Mouse (Mus musculus): Measurements from ENCODE around the gene Ccdc57. TPM values are rescaled to one million over a fixed set of nuclear protein-coding genes. Genes with fewer than 3 reads are reported as not detected.
A peak's percentile ranks its signal among the peaks of the same experiment; 100 is the strongest.

Gene Ccdc57
- polyA plus RNA-seq, 1 experiment from 2014 or later, result 7.0 TPM

- no peaks in the 10 kb centered on the region for H3K27me3 ChIP-seq (ENCODE audit: control insufficient read depth, insufficient read depth, low read length)
- ATAC-seq (ENCODE audit: low FRiP score, low TSS enrichment) (no peak), DNase-seq (no peak)
- H3K27ac ChIP-seq (replicated peaks; ENCODE audit: low read depth, low read length), result no peak overlapping the region
- no peak overlapping the region for H3K4me3 ChIP-seq (replicated peaks; ENCODE audit: low read depth, low read length)
- no peak overlapping the region for H3K4me2 ChIP-seq (ENCODE audit: low read length)
- H3K9ac ChIP-seq (replicated peaks; ENCODE audit: low read length), result no peak overlapping the region
- H3K36me3 ChIP-seq (ENCODE audit: control insufficient read depth, insufficient read depth, low read length), result no peaks in the 10 kb centered on the region
- 96% methylated on average over 4 of the region's 4 CpGs for WGBS
- H3K9me3 ChIP-seq (ENCODE audit: control insufficient read depth, low read length), result no peaks in the 10 kb centered on the region
- no peaks in the 10 kb centered on the region for H3K4me1 ChIP-seq (ENCODE audit: control insufficient read depth, insufficient read depth, low read length)
These were observed 1.2 kb downstream of the Ccdc57 start for GRCm38 (mm10) chr11:120931479-120931878.

DNA sequence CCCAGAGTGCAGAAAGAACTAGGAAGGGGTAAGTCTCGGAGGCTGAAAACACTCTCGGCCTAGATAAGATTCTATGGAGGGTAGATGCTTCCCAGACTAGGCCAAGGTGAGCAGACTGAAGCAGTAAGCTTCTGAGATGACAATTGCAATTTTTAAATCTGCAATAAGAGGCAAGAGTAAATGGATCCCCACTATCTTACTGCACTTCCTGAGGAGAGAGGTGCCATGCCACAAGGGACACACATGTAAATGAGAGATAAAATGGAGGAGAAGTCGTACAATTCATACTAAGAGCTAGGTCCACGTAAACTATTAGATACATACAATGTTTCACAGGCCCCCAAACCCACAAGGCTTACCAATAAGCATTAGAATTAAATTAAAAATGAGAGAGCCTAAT is 4.2 kb downstream of the Ccdc57 start:
- 92% methylated on average over 4 of the region's 4 CpGs for WGBS
- Histone ChIP-seq H3K4me2 (ENCODE audit: low read length) (no peak overlapping the region), H3K4me1 (ENCODE audit: control insufficient read depth, insufficient read depth, low read length) (no peaks in the 10 kb centered on the region), H3K4me3 (replicated peaks; ENCODE audit: low read depth, low read length) (no peak overlapping the region), H3K27me3 (ENCODE audit: control insufficient read depth, insufficient read depth, low read length) (no peaks in the 10 kb centered on the region), H3K9ac (replicated peaks; ENCODE audit: low read length) (no peak overlapping the region), H3K36me3 (ENCODE audit: control insufficient read depth, insufficient read depth, low read length) (0 out of 2 replicates have a peak, but pooled peaks cover 2% of the 10 kb centered on the region), H3K9me3 (ENCODE audit: control insufficient read depth, low read length) (no peaks in the 10 kb centered on the region), H3K27ac (replicated peaks; ENCODE audit: low read depth, low read length) (no peak overlapping the region)
- no peak for DNase-seq
- ATAC-seq (ENCODE audit: low FRiP score, low TSS enrichment), result no peak

- H3K27ac ChIP-seq (replicated peaks; ENCODE audit: low read depth, low read length), result no peak overlapping the region
- DNase-seq, result no peak
- no peaks in the 10 kb centered on the region for H3K27me3 ChIP-seq (ENCODE audit: control insufficient read depth, insufficient read depth, low read length)
- WGBS, result 97% methylated on average over 3 of the region's 3 CpGs
- H3K4me3 ChIP-seq (replicated peaks; ENCODE audit: low read depth, low read length), result no peak overlapping the region
- peaks cover 26% of the 10 kb centered on the region for H3K36me3 ChIP-seq (ENCODE audit: control insufficient read depth, insufficient read depth, low read length)
- H3K9me3 ChIP-seq (ENCODE audit: control insufficient read depth, low read length), result no peaks in the 10 kb centered on the region
- H3K4me1 ChIP-seq (ENCODE audit: control insufficient read depth, insufficient read depth, low read length), result no peaks in the 10 kb centered on the region
- no peak for ATAC-seq (ENCODE audit: low FRiP score, low TSS enrichment)
- no peak overlapping the region for H3K4me2 ChIP-seq (ENCODE audit: low read length)
- no peak overlapping the region for H3K9ac ChIP-seq (replicated peaks; ENCODE audit: low read length)
These were observed 10.1 kb downstream of the Ccdc57 start for GRCm38 (mm10) chr11:120922528-120922927.

- Histone ChIP-seq H3K27ac (replicated peaks; ENCODE audit: low read depth, low read length) (no peak overlapping the region), H3K4me2 (ENCODE audit: low read length) (no peak overlapping the region), H3K4me1 (ENCODE audit: control insufficient read depth, insufficient read depth, low read length) (no peaks in the 10 kb centered on the region), H3K9ac (replicated peaks; ENCODE audit: low read length) (no peak overlapping the region), H3K9me3 (ENCODE audit: control insufficient read depth, low read length) (no peaks in the 10 kb centered on the region), H3K27me3 (ENCODE audit: control insufficient read depth, insufficient read depth, low read length) (no peaks in the 10 kb centered on the region), H3K36me3 (ENCODE audit: control insufficient read depth, insufficient read depth, low read length) (peaks cover 34% of the 10 kb centered on the region), H3K4me3 (replicated peaks; ENCODE audit: low read depth, low read length) (no peak overlapping the region)
- WGBS, result 95% methylated on average over 5 of the region's 5 CpGs
- no peak for ATAC-seq (ENCODE audit: low FRiP score, low TSS enrichment)
- no peak for DNase-seq
These were observed 14.9 kb downstream of the Ccdc57 start for GRCm38 (mm10) chr11:120917756-120918155.

DNA sequence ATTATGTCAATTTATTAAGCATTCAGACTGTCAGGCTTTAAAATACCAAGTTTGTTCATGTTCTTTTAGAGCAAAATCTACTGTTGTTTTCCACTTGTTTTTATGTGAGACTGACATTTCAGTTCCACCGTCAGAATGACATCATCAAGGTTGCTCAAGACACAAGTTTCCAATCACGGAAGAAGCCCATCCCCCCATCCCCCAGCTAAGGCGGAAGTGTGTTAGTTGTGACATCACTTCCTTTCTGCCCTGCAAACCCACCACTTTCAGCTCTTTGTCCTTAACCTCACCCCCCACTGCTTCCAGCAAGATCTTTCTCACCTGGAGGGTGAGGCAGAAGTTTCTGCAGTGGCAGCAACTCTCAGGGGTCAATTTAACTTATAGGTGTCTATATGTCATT is 16.2 kb downstream of the Ccdc57 start:
- Histone ChIP-seq H3K4me3 (replicated peaks; ENCODE audit: low read depth, low read length) (no peak overlapping the region), H3K36me3 (ENCODE audit: control insufficient read depth, insufficient read depth, low read length) (peaks cover 34% of the 10 kb centered on the region), H3K4me2 (ENCODE audit: low read length) (no peak overlapping the region), H3K9me3 (ENCODE audit: control insufficient read depth, low read length) (no peaks in the 10 kb centered on the region), H3K27me3 (ENCODE audit: control insufficient read depth, insufficient read depth, low read length) (no peaks in the 10 kb centered on the region), H3K27ac (replicated peaks; ENCODE audit: low read depth, low read length) (no peak overlapping the region), H3K9ac (replicated peaks; ENCODE audit: low read length) (no peak overlapping the region), H3K4me1 (ENCODE audit: control insufficient read depth, insufficient read depth, low read length) (no peaks in the 10 kb centered on the region)
- WGBS, result 88% methylated on average over 3 of the region's 3 CpGs
- DNase-seq (no peak), ATAC-seq (ENCODE audit: low FRiP score, low TSS enrichment) (no peak)

GRCm38 (mm10) chr11:120913796-120914195 is 18.9 kb downstream of the Ccdc57 start:
- 95% methylated on average over 4 of the region's 4 CpGs for WGBS
- ATAC-seq (ENCODE audit: low FRiP score, low TSS enrichment) (no peak), DNase-seq (no peak)
- no peaks in the 10 kb centered on the region for H3K27me3 ChIP-seq (ENCODE audit: control insufficient read depth, insufficient read depth, low read length)
- H3K9ac ChIP-seq (replicated peaks; ENCODE audit: low read length), result no peak overlapping the region
- no peaks in the 10 kb centered on the region for H3K4me1 ChIP-seq (ENCODE audit: control insufficient read depth, insufficient read depth, low read length)
- no peak overlapping the region for H3K27ac ChIP-seq (replicated peaks; ENCODE audit: low read depth, low read length)
- peaks cover 19% of the 10 kb centered on the region for H3K36me3 ChIP-seq (ENCODE audit: control insufficient read depth, insufficient read depth, low read length)
- no peak overlapping the region for H3K4me3 ChIP-seq (replicated peaks; ENCODE audit: low read depth, low read length)
- no peaks in the 10 kb centered on the region for H3K9me3 ChIP-seq (ENCODE audit: control insufficient read depth, low read length)
- no peak overlapping the region for H3K4me2 ChIP-seq (ENCODE audit: low read length)

GRCm38 (mm10) chr11:120905430-120905873 is 27.2 kb downstream of the Ccdc57 start:
- ATAC-seq (ENCODE audit: low FRiP score, low TSS enrichment) (peak; percentile 58; the same call in 1 of the 2 replicates), DNase-seq (peak; percentile 84)
- Histone ChIP-seq H3K36me3 (ENCODE audit: control insufficient read depth, insufficient read depth, low read length) (peaks cover 18% of the 10 kb centered on the region), H3K4me3 (replicated peaks; ENCODE audit: low read depth, low read length) (no peak overlapping the region), H3K27ac (replicated peaks; ENCODE audit: low read depth, low read length) (no peak overlapping the region), H3K9me3 (ENCODE audit: control insufficient read depth, low read length) (no peaks in the 10 kb centered on the region), H3K4me1 (ENCODE audit: control insufficient read depth, insufficient read depth, low read length) (no peaks in the 10 kb centered on the region), H3K9ac (replicated peaks; ENCODE audit: low read length) (no peak overlapping the region), H3K4me2 (ENCODE audit: low read length) (no peak overlapping the region), H3K27me3 (ENCODE audit: control insufficient read depth, insufficient read depth, low read length) (no peaks in the 10 kb centered on the region)
- WGBS, result 22% methylated on average over 1 of the region's 1 CpGs

GRCm38 (mm10) chr11:120904561-120904960 is 28.1 kb downstream of the Ccdc57 start:
- Histone ChIP-seq H3K27me3 (ENCODE audit: control insufficient read depth, insufficient read depth, low read length) (no peaks in the 10 kb centered on the region), H3K27ac (replicated peaks; ENCODE audit: low read depth, low read length) (no peak overlapping the region), H3K4me1 (ENCODE audit: control insufficient read depth, insufficient read depth, low read length) (no peaks in the 10 kb centered on the region), H3K36me3 (ENCODE audit: control insufficient read depth, insufficient read depth, low read length) (peaks cover 18% of the 10 kb centered on the region), H3K9me3 (ENCODE audit: control insufficient read depth, low read length) (no peaks in the 10 kb centered on the region), H3K9ac (replicated peaks; ENCODE audit: low read length) (no peak overlapping the region), H3K4me3 (replicated peaks; ENCODE audit: low read depth, low read length) (no peak overlapping the region), H3K4me2 (ENCODE audit: low read length) (no peak overlapping the region)
- DNase-seq (no peak), ATAC-seq (ENCODE audit: low FRiP score, low TSS enrichment) (no peak)
- WGBS, result 93% methylated on average over 3 of the region's 3 CpGs

DNA sequence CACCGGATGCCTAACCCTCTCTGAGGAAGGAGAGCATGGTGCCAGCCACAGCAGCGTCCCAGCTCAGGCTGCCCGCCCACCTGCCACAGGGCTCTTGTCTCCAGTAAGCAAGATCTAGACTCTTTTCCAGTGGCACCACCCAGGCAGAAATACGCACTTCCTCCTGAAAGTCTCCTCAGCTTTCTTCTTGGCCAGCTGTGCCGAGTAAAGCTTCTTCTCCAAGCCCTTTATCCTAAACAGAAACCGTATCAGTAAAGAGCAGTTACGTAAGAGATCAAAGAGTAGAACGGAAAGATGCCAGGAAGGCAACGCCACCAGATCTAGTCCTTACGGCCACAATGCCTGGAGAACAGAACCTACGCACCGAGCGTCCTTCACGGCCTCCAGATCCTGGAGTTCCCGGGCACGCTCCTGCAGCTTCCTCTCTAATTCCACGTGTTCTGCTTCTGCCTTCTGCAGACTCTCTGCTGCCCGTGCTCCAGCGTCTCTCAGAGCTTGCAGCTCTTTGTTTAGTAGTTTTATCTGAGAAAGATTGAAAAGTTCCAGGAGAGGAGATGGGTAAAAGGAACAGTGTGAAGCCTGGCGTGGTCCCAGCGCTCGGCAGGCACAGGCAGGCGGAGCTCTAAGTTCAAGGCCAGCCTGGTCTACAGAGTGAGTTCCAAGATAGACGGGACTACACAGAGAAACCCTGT is 29.4 kb downstream of the Ccdc57 start:
- DNase-seq, result no peak
- no peak overlapping the region for H3K9ac ChIP-seq (replicated peaks; ENCODE audit: low read length)
- WGBS, result 88% methylated on average over 24 of the region's 24 CpGs
- no peak overlapping the region for H3K4me3 ChIP-seq (replicated peaks; ENCODE audit: low read depth, low read length)
- no peaks in the 10 kb centered on the region for H3K4me1 ChIP-seq (ENCODE audit: control insufficient read depth, insufficient read depth, low read length)
- H3K27ac ChIP-seq (replicated peaks; ENCODE audit: low read depth, low read length), result no peak overlapping the region
- no peak for ATAC-seq (ENCODE audit: low FRiP score, low TSS enrichment)
- H3K9me3 ChIP-seq (ENCODE audit: control insufficient read depth, low read length), result no peaks in the 10 kb centered on the region
- H3K36me3 ChIP-seq (ENCODE audit: control insufficient read depth, insufficient read depth, low read length), result peaks cover 18% of the 10 kb centered on the region
- H3K27me3 ChIP-seq (ENCODE audit: control insufficient read depth, insufficient read depth, low read length), result no peaks in the 10 kb centered on the region
- no peak overlapping the region for H3K4me2 ChIP-seq (ENCODE audit: low read length)
